Mouse (Mus musculus) ES-E14 (cell line): Measurements from ENCODE around the gene Arhgap31.

ENCODE experiments used
- MAFK ChIP-seq: IDR thresholded peaks from 2 replicates; pipeline ENCODE4 v1.6.1; 2014; ENCODE audit warnings: mild to moderate bottlenecking, low read depth, low read length, inconsistent platforms; ENCODE audit not compliant: insufficient read depth
- ZC3H11A ChIP-seq: IDR thresholded peaks from 2 replicates; pipeline ENCODE4 v1.6.1; 2012; ENCODE audit warnings: low read depth, mild to moderate bottlenecking, inconsistent platforms, low read length, borderline replicate concordance
- ZNF384 ChIP-seq: IDR thresholded peaks from 2 replicates; pipeline ENCODE4 v1.6.1; 2012; ENCODE audit warnings: low read depth, low read length, inconsistent platforms

DNA sequence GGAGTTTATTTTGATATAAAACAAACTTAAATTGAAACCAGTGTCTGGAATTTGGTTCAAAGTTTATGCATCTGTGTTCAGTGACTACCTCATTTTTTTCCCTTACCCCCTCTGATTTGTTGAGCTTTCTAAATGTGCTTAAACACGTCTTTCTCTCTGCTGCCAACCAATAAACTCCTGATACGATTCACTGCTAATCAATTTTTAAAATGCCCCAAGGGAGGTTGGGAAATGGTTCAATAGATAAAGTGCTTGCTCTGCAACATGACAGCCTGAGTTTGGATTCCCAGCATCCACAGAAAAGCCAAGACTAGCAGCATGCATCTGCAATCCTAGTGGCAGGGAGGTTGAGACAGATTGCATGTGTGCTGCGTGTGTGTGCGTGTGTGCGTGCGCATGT, 99.4 kb downstream of the Arhgap31 start:
- TF ChIP-seq ZC3H11A (no peak), ZNF384 (no peak), MAFK (no peak)
